Mouse (Mus musculus): ENCODE results near the gene BC004004. TPM values are rescaled to one million over a fixed set of nuclear protein-coding genes. Genes with fewer than 3 reads are reported as not detected.

The BC004004 gene
- polyA plus RNA-seq, 1 experiment = 120 TPM

- H3K79me2 ChIP-seq (ENCODE audit: control insufficient read depth, insufficient read depth) = no peaks in the 10 kb centered on the region
- no peak for TF ChIP-seq MAX (IDR thresholded peaks at IDR 0.05; ENCODE audit: low read depth)
- peak in 1 of 3 experiments; percentile 20 for TF ChIP-seq MYOD1 (IDR thresholded peaks at IDR 0.05; ENCODE audit: control insufficient read depth in 1 of 3, insufficient read length in 2 of 3, low read depth in 2 of 3)
- TF ChIP-seq POLR2AphosphoS2 (IDR thresholded peaks at IDR 0.05; ENCODE audit: insufficient read length, low read depth) = no peak
- peak in 1 of 3 experiments; percentile 38 for TF ChIP-seq MYOG (IDR thresholded peaks at IDR 0.05; ENCODE audit: control insufficient read depth in 1 of 3, insufficient read depth in 1 of 3, insufficient read length in 2 of 3, low read depth in 2 of 3)
- TF ChIP-seq POLR2A (IDR thresholded peaks at IDR 0.05; ENCODE audit: insufficient read length, low read depth) = no peak
- TF ChIP-seq E2F4 (IDR thresholded peaks at IDR 0.05; ENCODE audit: insufficient read depth) = no peak
- TF ChIP-seq TCF12 (IDR thresholded peaks at IDR 0.05; ENCODE audit: insufficient read depth, poor library complexity, severe bottlenecking) = no peak
- H3K4me2 ChIP-seq (ENCODE audit: low read depth) = no peak overlapping the region
- no peak overlapping the region for H3ac ChIP-seq (ENCODE audit: control insufficient read depth, insufficient read length)
- H3K36me3 ChIP-seq (ENCODE audit: control insufficient read depth, insufficient read depth) = no peaks in the 10 kb centered on the region
- no peaks in the 10 kb centered on the region for H3K27me3 ChIP-seq (ENCODE audit: control insufficient read depth, insufficient read depth, insufficient read length)
- H3K4me3 ChIP-seq = no peak overlapping the region
These were observed 25.4 kb downstream of the BC004004 start for GRCm38 (mm10) chr17:29293807-29294605.

GRCm38 (mm10) chr17:29295835-29296234 is 27.2 kb downstream of the BC004004 start:
- no peaks in the 10 kb centered on the region for H3K27me3 ChIP-seq (ENCODE audit: control insufficient read depth, insufficient read depth, insufficient read length)

GRCm38 (mm10) chr17:29297321-29297720 is 28.7 kb downstream of the BC004004 start:
- no peak overlapping the region for H3K4me2 ChIP-seq (ENCODE audit: low read depth)

More at GRCm38 (mm10) chr17:29295835-29296234, 27.2 kb downstream of the BC004004 start:
- no peak overlapping the region for H3K4me3 ChIP-seq
- peaks cover 7% of the 10 kb centered on the region for H3K36me3 ChIP-seq (ENCODE audit: control insufficient read depth, insufficient read depth)
- no peak overlapping the region for H3K4me2 ChIP-seq (ENCODE audit: low read depth)
- no peak overlapping the region for H3ac ChIP-seq (ENCODE audit: control insufficient read depth, insufficient read length)
- H3K79me2 ChIP-seq (ENCODE audit: control insufficient read depth, insufficient read depth) = no peaks in the 10 kb centered on the region
- TF ChIP-seq REST (IDR thresholded peaks at IDR 0.05; ENCODE audit: insufficient read depth, insufficient read length) (no peak), USF1 (IDR thresholded peaks at IDR 0.05; ENCODE audit: low read depth) (no peak), MYOG (IDR thresholded peaks at IDR 0.05; ENCODE audit: control insufficient read depth in 1 of 3, insufficient read depth in 1 of 3, insufficient read length in 2 of 3, low read depth in 2 of 3) (no peak), POLR2AphosphoS2 (IDR thresholded peaks at IDR 0.05; ENCODE audit: insufficient read length, low read depth) (no peak), MYOD1 (IDR thresholded peaks at IDR 0.05; ENCODE audit: control insufficient read depth in 1 of 3, insufficient read length in 2 of 3, low read depth in 2 of 3) (no peak), CEBPB (IDR thresholded peaks at IDR 0.05; ENCODE audit: insufficient read depth, poor library complexity, severe bottlenecking) (no peak), E2F4 (IDR thresholded peaks at IDR 0.05; ENCODE audit: insufficient read depth) (no peak), POLR2A (IDR thresholded peaks at IDR 0.05; ENCODE audit: insufficient read length, low read depth) (no peak), SRF (IDR thresholded peaks at IDR 0.05; ENCODE audit: control insufficient read depth, insufficient read length, low read depth) (no peak), TCF12 (IDR thresholded peaks at IDR 0.05; ENCODE audit: insufficient read depth, poor library complexity, severe bottlenecking) (no peak), TCF3 (IDR thresholded peaks at IDR 0.05; ENCODE audit: insufficient read length, low read depth) (no peak), MAX (IDR thresholded peaks at IDR 0.05; ENCODE audit: low read depth) (no peak)

GRCm38 (mm10) chr17:29297813-29298212 is 29.2 kb downstream of the BC004004 start:
- H3K4me3 ChIP-seq = no peak overlapping the region
- H3K36me3 ChIP-seq (ENCODE audit: control insufficient read depth, insufficient read depth) = peaks cover 11% of the 10 kb centered on the region
- no peaks in the 10 kb centered on the region for H3K79me2 ChIP-seq (ENCODE audit: control insufficient read depth, insufficient read depth)
- H3ac ChIP-seq (ENCODE audit: control insufficient read depth, insufficient read length) = no peak overlapping the region
- no peak overlapping the region for H3K4me2 ChIP-seq (ENCODE audit: low read depth)
- TF ChIP-seq USF1 (IDR thresholded peaks at IDR 0.05; ENCODE audit: low read depth) = no peak
- TF ChIP-seq E2F4 (IDR thresholded peaks at IDR 0.05; ENCODE audit: insufficient read depth) = no peak
- TF ChIP-seq SRF (IDR thresholded peaks at IDR 0.05; ENCODE audit: control insufficient read depth, insufficient read length, low read depth) = no peak
- TF ChIP-seq POLR2AphosphoS2 (IDR thresholded peaks at IDR 0.05; ENCODE audit: insufficient read length, low read depth) = no peak
- TF ChIP-seq CEBPB (IDR thresholded peaks at IDR 0.05; ENCODE audit: insufficient read depth, poor library complexity, severe bottlenecking) = no peak
- no peak for TF ChIP-seq REST (IDR thresholded peaks at IDR 0.05; ENCODE audit: insufficient read depth, insufficient read length)
- TF ChIP-seq MAX (IDR thresholded peaks at IDR 0.05; ENCODE audit: low read depth) = no peak
- no peak for TF ChIP-seq MYOD1 (IDR thresholded peaks at IDR 0.05; ENCODE audit: control insufficient read depth in 1 of 3, insufficient read length in 2 of 3, low read depth in 2 of 3)
- no peak for TF ChIP-seq POLR2A (IDR thresholded peaks at IDR 0.05; ENCODE audit: insufficient read length, low read depth)
- no peak for TF ChIP-seq TCF3 (IDR thresholded peaks at IDR 0.05; ENCODE audit: insufficient read length, low read depth)
- TF ChIP-seq TCF12 (IDR thresholded peaks at IDR 0.05; ENCODE audit: insufficient read depth, poor library complexity, severe bottlenecking) = no peak
- no peak for TF ChIP-seq MYOG (IDR thresholded peaks at IDR 0.05; ENCODE audit: control insufficient read depth in 1 of 3, insufficient read depth in 1 of 3, insufficient read length in 2 of 3, low read depth in 2 of 3)
- no peaks in the 10 kb centered on the region for H3K27me3 ChIP-seq (ENCODE audit: control insufficient read depth, insufficient read depth, insufficient read length)

More at GRCm38 (mm10) chr17:29297321-29297720, 28.7 kb downstream of the BC004004 start:
- Histone ChIP-seq H3K27me3 (ENCODE audit: control insufficient read depth, insufficient read depth, insufficient read length) (no peaks in the 10 kb centered on the region), H3ac (ENCODE audit: control insufficient read depth, insufficient read length) (no peak overlapping the region), H3K4me3 (no peak overlapping the region), H3K79me2 (ENCODE audit: control insufficient read depth, insufficient read depth) (no peaks in the 10 kb centered on the region), H3K36me3 (ENCODE audit: control insufficient read depth, insufficient read depth) (peaks cover 11% of the 10 kb centered on the region)
- TF ChIP-seq MYOD1 (IDR thresholded peaks at IDR 0.05; ENCODE audit: control insufficient read depth in 1 of 3, insufficient read length in 2 of 3, low read depth in 2 of 3) (no peak), CEBPB (IDR thresholded peaks at IDR 0.05; ENCODE audit: insufficient read depth, poor library complexity, severe bottlenecking) (no peak), POLR2AphosphoS2 (IDR thresholded peaks at IDR 0.05; ENCODE audit: insufficient read length, low read depth) (no peak), USF1 (IDR thresholded peaks at IDR 0.05; ENCODE audit: low read depth) (no peak), MYOG (IDR thresholded peaks at IDR 0.05; ENCODE audit: control insufficient read depth in 1 of 3, insufficient read depth in 1 of 3, insufficient read length in 2 of 3, low read depth in 2 of 3) (no peak), E2F4 (IDR thresholded peaks at IDR 0.05; ENCODE audit: insufficient read depth) (no peak), MAX (IDR thresholded peaks at IDR 0.05; ENCODE audit: low read depth) (no peak), POLR2A (IDR thresholded peaks at IDR 0.05; ENCODE audit: insufficient read length, low read depth) (no peak), TCF12 (IDR thresholded peaks at IDR 0.05; ENCODE audit: insufficient read depth, poor library complexity, severe bottlenecking) (no peak), TCF3 (IDR thresholded peaks at IDR 0.05; ENCODE audit: insufficient read length, low read depth) (no peak), REST (IDR thresholded peaks at IDR 0.05; ENCODE audit: insufficient read depth, insufficient read length) (no peak), SRF (IDR thresholded peaks at IDR 0.05; ENCODE audit: control insufficient read depth, insufficient read length, low read depth) (no peak)
